Mouse (Mus musculus): ENCODE data around the gene Tpt1.

DNA sequence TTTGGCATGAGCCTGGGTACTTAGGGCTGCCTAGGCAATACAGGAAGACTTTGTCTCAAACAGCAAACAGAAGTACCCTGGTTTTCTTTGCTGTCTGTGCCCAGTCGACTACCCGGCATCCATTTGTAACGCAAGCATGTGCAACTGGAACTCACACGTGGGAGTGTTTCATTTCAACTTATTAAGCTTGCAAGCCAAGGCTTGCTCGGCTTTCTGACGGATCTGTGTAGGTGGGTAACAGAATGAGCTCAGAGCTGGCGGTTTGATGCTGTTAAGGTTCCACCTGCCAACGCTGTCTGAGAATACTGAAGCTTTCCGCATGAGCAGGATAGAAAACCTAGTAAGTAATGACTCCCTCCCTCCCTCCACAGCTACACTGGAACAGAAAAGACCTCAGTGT, 47.2 kb downstream of the Tpt1 start:
- TF ChIP-seq CTCF (IDR thresholded peaks at IDR 0.05; ENCODE audit: insufficient read depth, low read depth, low read length) (no peak), POLR2A (IDR thresholded peaks at IDR 0.05; ENCODE audit: insufficient read depth, low read depth, low read length) (no peak)
